Mouse (Mus musculus): Measurements from ENCODE around the gene Gm20388. TPM values are rescaled to one million over a fixed set of nuclear protein-coding genes. Genes with fewer than 3 reads are reported as not detected.

Gm20388 gene
- polyA plus RNA-seq, 1 experiment from 2014 or later: 7.4 TPM

DNA sequence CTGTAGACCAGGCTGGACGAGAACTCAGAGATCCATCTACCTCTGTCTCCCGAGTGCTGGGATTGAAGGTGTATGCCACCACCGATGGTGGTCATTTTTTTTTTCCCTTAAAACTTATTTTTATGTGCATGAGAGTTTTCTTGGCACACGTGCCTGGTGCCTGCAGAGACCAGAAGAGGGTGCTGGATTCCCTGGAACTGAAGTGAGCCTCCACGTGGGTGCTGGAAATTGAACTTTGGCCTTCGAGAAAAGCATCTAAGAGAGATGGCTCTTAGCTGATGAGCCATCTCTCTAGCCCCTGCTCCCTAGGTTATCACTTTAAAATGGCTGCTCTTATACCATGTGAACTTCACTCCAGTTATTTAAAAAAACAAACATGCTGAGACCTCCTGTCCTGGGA, 163.9 kb downstream of the Gm20388 start:
- Histone ChIP-seq H3K9ac (ENCODE audit: low read length) (no peak overlapping the region), H3K27ac (ENCODE audit: low read length) (no peak overlapping the region), H3K4me1 (ENCODE audit: control insufficient read depth, insufficient read depth, low read length) (peaks cover 22% of the 10 kb centered on the region), H3K4me2 (ENCODE audit: low read depth, low read length) (no peak overlapping the region), H3K9me3 (replicated peaks; ENCODE audit: control insufficient read depth, low read length) (no peaks in the 10 kb centered on the region), H3K4me3 (replicated peaks; ENCODE audit: low read length) (no peak overlapping the region), H3K27me3 (ENCODE audit: control insufficient read depth, insufficient read depth, low read length) (no peaks in the 10 kb centered on the region), H3K36me3 (ENCODE audit: control insufficient read depth, insufficient read depth, low read length) (no peaks in the 10 kb centered on the region)
- ATAC-seq (ENCODE audit: insufficient read depth, low FRiP score): no peak
- 70% methylated on average over 6 of the region's 6 CpGs for WGBS

DNA sequence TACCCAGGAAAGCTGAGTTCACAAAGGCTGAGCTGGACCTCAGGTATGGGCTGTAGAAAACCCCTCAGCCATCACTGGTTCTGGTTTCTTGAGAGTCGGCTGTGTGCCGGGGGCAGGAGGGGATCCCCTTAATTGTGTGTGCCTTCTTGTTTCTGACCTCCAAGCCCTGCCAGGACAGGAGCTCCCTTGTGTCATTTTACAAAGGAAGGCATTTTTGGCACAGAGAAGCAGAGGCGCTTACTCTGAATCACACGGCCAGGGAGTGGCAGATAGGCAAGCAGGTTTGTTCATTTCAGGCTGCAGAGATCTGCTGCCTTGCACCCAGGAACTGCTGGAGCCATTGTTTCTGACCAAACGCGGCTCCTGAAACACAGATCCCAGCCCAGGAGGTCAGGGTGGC, 164.7 kb downstream of the Gm20388 start:
- H3K27ac ChIP-seq (ENCODE audit: low read length): peak overlapping the region; percentile 69
- H3K9ac ChIP-seq (ENCODE audit: low read length): peak overlapping the region; percentile 38
- WGBS: 56% methylated on average over 6 of the region's 6 CpGs
- peaks cover 22% of the 10 kb centered on the region for H3K4me1 ChIP-seq (ENCODE audit: control insufficient read depth, insufficient read depth, low read length)
- H3K36me3 ChIP-seq (ENCODE audit: control insufficient read depth, insufficient read depth, low read length): no peaks in the 10 kb centered on the region
- no peak for ATAC-seq (ENCODE audit: insufficient read depth, low FRiP score)
- 0 out of 2 replicates have a peak overlapping the region, but pooled peaks have one; percentile 7 for H3K4me2 ChIP-seq (ENCODE audit: low read depth, low read length)
- no peak overlapping the region for H3K4me3 ChIP-seq (replicated peaks; ENCODE audit: low read length)
- H3K27me3 ChIP-seq (ENCODE audit: control insufficient read depth, insufficient read depth, low read length): no peaks in the 10 kb centered on the region
- H3K9me3 ChIP-seq (replicated peaks; ENCODE audit: control insufficient read depth, low read length): no peaks in the 10 kb centered on the region

DNA sequence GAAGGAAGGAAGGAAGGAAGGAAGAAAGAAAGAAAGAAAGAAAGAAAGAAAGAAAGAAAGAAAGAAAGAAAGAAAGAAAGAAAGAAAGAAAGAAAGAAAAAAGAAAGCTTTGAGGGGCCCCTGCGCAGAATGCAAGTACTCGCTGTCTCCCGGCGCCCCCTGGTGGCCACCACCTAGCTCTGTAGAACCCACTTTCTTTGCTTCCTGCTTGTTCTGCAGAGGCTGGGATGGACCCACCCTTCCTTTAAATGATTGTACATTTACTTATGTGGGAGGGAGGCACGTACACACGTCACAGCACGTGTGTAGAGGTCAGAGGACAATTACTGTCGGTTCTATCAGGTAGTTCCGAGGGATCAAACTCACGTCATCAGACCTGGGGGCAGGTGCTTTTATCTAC, 167.4 kb downstream of the Gm20388 start:
- Histone ChIP-seq H3K4me2 (ENCODE audit: low read depth, low read length) (no peak overlapping the region), H3K4me3 (replicated peaks; ENCODE audit: low read length) (no peak overlapping the region), H3K27me3 (ENCODE audit: control insufficient read depth, insufficient read depth, low read length) (no peaks in the 10 kb centered on the region), H3K4me1 (ENCODE audit: control insufficient read depth, insufficient read depth, low read length) (peaks cover 7% of the 10 kb centered on the region; the same call in 1 of the 2 replicates), H3K27ac (ENCODE audit: low read length) (no peak overlapping the region), H3K9ac (ENCODE audit: low read length) (peak overlapping the region; percentile 38; the same call in 1 of the 2 replicates), H3K36me3 (ENCODE audit: control insufficient read depth, insufficient read depth, low read length) (peaks cover 11% of the 10 kb centered on the region; the same call in 1 of the 2 replicates), H3K9me3 (replicated peaks; ENCODE audit: control insufficient read depth, low read length) (no peaks in the 10 kb centered on the region)
- ATAC-seq (ENCODE audit: insufficient read depth, low FRiP score): peak; percentile 85
- 10% methylated on average over 10 of the region's 10 CpGs for WGBS

DNA sequence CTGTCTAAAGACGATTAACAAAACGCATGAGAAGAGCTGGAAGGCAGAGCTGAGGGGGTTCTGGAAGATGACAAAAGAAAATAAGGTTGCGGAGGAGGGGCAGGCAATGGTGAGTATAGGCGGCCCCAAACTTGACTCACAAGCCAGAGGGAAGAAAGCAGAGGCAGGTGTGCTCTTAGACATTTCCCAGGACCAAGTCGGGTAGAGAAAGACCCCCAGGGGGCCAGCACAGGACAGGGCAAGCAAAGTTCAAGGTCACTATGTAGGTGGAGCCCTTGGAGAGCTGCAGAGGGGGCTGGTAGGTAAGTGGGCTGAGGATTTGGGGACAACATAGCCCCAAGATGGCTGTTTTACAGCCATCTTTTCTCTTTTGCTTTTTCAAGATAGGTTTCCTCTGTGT, 168.7 kb downstream of the Gm20388 start:
- ATAC-seq (ENCODE audit: insufficient read depth, low FRiP score): no peak
- 56% methylated on average over 5 of the region's 5 CpGs for WGBS
- H3K9ac ChIP-seq (ENCODE audit: low read length): no peak overlapping the region

DNA sequence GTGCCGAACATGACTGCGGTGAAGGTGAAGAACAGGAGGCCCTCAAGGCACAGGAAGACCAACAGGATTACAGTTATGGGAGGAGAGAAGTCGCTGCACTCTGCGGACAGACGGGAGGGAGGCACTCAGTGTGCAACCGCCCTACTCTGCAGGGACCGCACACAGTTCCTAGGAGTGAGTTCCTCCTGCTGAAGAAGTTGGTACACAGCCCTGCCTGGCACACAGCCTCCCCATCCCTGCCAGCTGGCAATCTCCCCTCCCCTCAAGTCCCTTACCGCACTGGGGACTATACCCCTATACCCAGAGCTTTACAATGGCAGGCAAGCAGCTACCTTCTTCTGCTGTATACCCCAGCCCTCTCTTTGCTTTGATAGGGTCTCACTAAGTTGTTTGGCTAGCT, 172.6 kb downstream of the Gm20388 start:
- Histone ChIP-seq H3K9me3 (replicated peaks; ENCODE audit: control insufficient read depth, low read length) (no peaks in the 10 kb centered on the region), H3K4me2 (ENCODE audit: low read depth, low read length) (no peak overlapping the region), H3K36me3 (ENCODE audit: control insufficient read depth, insufficient read depth, low read length) (peaks cover 29% of the 10 kb centered on the region), H3K9ac (ENCODE audit: low read length) (no peak overlapping the region), H3K27me3 (ENCODE audit: control insufficient read depth, insufficient read depth, low read length) (no peaks in the 10 kb centered on the region), H3K4me3 (replicated peaks; ENCODE audit: low read length) (no peak overlapping the region), H3K4me1 (ENCODE audit: control insufficient read depth, insufficient read depth, low read length) (no peaks in the 10 kb centered on the region), H3K27ac (ENCODE audit: low read length) (no peak overlapping the region)
- 94% methylated on average over 8 of the region's 8 CpGs for WGBS
- ATAC-seq (ENCODE audit: insufficient read depth, low FRiP score): no peak

More for the DNA sequence above, 168.7 kb downstream of the Gm20388 start:
- no peaks in the 10 kb centered on the region for H3K9me3 ChIP-seq (replicated peaks; ENCODE audit: control insufficient read depth, low read length)
- H3K4me2 ChIP-seq (ENCODE audit: low read depth, low read length): no peak overlapping the region
- no peaks in the 10 kb centered on the region for H3K27me3 ChIP-seq (ENCODE audit: control insufficient read depth, insufficient read depth, low read length)
- H3K4me3 ChIP-seq (replicated peaks; ENCODE audit: low read length): no peak overlapping the region
- 0 out of 2 replicates have a peak, but pooled peaks cover 6% of the 10 kb centered on the region for H3K4me1 ChIP-seq (ENCODE audit: control insufficient read depth, insufficient read depth, low read length)
- no peak overlapping the region for H3K27ac ChIP-seq (ENCODE audit: low read length)
- H3K36me3 ChIP-seq (ENCODE audit: control insufficient read depth, insufficient read depth, low read length): peaks cover 11% of the 10 kb centered on the region; the same call in 1 of the 2 replicates

DNA sequence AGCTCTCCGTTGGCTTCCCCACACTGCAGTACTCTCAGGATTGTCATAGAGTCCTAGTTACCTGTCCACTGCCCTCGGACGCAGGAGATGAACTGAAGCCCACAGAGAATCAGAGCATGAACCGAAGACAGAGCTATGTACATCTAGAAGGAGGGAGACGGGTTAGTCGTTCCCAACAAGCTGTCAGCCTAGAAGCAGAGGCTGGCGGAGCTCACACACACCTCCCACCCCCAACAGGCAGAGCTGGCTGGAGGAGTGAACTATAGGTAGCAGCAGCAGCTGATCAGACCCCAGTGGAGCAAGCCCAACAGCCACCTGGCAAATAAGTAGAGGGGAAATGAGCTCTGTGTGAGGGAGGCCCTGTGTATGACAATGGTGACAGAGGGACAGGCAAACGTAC, 174.1 kb downstream of the Gm20388 start:
- Histone ChIP-seq H3K36me3 (ENCODE audit: control insufficient read depth, insufficient read depth, low read length) (peaks cover 31% of the 10 kb centered on the region), H3K9ac (ENCODE audit: low read length) (no peak overlapping the region), H3K4me2 (ENCODE audit: low read depth, low read length) (no peak overlapping the region), H3K27ac (ENCODE audit: low read length) (no peak overlapping the region), H3K9me3 (replicated peaks; ENCODE audit: control insufficient read depth, low read length) (no peaks in the 10 kb centered on the region), H3K27me3 (ENCODE audit: control insufficient read depth, insufficient read depth, low read length) (no peaks in the 10 kb centered on the region), H3K4me3 (replicated peaks; ENCODE audit: low read length) (no peak overlapping the region), H3K4me1 (ENCODE audit: control insufficient read depth, insufficient read depth, low read length) (no peaks in the 10 kb centered on the region)
- no peak for ATAC-seq (ENCODE audit: insufficient read depth, low FRiP score)
- WGBS: 83% methylated on average over 8 of the region's 8 CpGs

DNA sequence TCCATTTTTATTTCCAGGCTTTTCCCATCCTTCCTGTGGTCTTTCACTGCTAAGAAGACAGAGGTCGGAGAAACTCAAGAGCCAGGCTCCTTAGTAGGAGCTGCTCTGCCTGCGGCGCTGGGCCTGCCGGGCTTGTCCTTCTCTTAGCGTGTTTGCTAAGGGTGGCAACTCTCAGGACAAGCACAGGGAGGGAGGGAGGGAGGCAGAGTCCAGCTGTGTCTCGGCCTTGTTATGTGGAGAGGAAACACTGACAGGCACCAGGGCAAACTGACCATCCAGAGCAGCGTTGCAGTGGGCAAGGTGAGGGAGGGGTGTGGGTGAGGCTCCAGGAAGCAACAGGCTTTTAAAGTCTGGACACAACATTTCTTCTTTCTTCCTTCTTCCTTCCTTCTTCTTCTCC, 178.9 kb downstream of the Gm20388 start:
- Histone ChIP-seq H3K4me1 (ENCODE audit: control insufficient read depth, insufficient read depth, low read length) (0 out of 2 replicates have a peak, but pooled peaks cover 3% of the 10 kb centered on the region), H3K9me3 (replicated peaks; ENCODE audit: control insufficient read depth, low read length) (no peaks in the 10 kb centered on the region), H3K27me3 (ENCODE audit: control insufficient read depth, insufficient read depth, low read length) (no peaks in the 10 kb centered on the region), H3K4me3 (replicated peaks; ENCODE audit: low read length) (no peak overlapping the region), H3K4me2 (ENCODE audit: low read depth, low read length) (no peak overlapping the region), H3K36me3 (ENCODE audit: control insufficient read depth, insufficient read depth, low read length) (peaks cover 26% of the 10 kb centered on the region), H3K9ac (ENCODE audit: low read length) (no peak overlapping the region), H3K27ac (ENCODE audit: low read length) (no peak overlapping the region; the same call in 1 of the 2 replicates)
- ATAC-seq (ENCODE audit: insufficient read depth, low FRiP score): peak; percentile 82
- 68% methylated on average over 7 of the region's 7 CpGs for WGBS

DNA sequence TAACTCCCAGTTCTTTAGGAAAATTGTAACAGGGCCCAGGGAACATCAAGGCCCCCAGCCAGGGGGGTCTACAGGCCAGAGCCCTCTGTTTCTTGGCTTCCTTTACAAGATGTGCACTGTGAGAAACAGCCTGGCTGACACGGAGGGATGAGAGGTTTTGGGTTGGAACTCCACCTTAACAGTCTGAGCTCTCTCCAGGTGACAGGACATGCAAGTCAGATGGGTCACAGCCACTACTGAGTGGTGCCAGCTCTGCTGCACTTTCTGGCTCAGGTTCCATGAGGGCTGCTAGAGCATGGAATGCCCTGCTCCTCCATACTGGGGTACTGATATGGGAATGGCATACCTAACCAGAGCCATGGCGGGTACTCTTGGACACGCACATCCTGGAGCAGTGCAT, 180.4 kb downstream of the Gm20388 start:
- no peak overlapping the region for H3K27ac ChIP-seq (ENCODE audit: low read length)
- H3K4me1 ChIP-seq (ENCODE audit: control insufficient read depth, insufficient read depth, low read length): peaks cover 7% of the 10 kb centered on the region; the same call in 1 of the 2 replicates
- H3K9ac ChIP-seq (ENCODE audit: low read length): no peak overlapping the region
- 97% methylated on average over 3 of the region's 3 CpGs for WGBS
- no peak overlapping the region for H3K4me3 ChIP-seq (replicated peaks; ENCODE audit: low read length)
- no peak overlapping the region for H3K4me2 ChIP-seq (ENCODE audit: low read depth, low read length)
- no peak for ATAC-seq (ENCODE audit: insufficient read depth, low FRiP score)
- peaks cover 19% of the 10 kb centered on the region for H3K36me3 ChIP-seq (ENCODE audit: control insufficient read depth, insufficient read depth, low read length)
- no peaks in the 10 kb centered on the region for H3K9me3 ChIP-seq (replicated peaks; ENCODE audit: control insufficient read depth, low read length)
- H3K27me3 ChIP-seq (ENCODE audit: control insufficient read depth, insufficient read depth, low read length): no peaks in the 10 kb centered on the region

DNA sequence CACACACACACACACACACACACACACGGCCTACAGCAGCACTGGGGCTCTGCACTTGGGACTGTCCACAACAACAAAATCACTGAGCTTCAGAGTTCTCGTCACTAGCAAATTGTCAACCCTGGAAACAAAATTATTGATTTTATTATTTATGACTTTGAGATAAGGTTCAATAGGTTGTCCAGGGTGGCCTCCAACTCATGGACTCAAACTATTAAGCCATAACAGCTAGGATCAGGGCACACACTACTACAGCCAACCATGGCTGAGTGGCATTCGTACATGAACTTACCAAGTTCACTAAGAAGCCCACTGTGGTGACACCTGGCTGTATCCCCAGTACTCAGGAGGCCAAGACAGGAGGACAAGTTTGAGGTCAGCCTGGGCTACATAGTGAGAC, 182.5 kb downstream of the Gm20388 start:
- Histone ChIP-seq H3K9me3 (replicated peaks; ENCODE audit: control insufficient read depth, low read length) (no peaks in the 10 kb centered on the region), H3K4me3 (replicated peaks; ENCODE audit: low read length) (no peak overlapping the region), H3K4me1 (ENCODE audit: control insufficient read depth, insufficient read depth, low read length) (peaks cover 7% of the 10 kb centered on the region; the same call in 1 of the 2 replicates), H3K27ac (ENCODE audit: low read length) (no peak overlapping the region), H3K9ac (ENCODE audit: low read length) (no peak overlapping the region), H3K36me3 (ENCODE audit: control insufficient read depth, insufficient read depth, low read length) (peaks cover 7% of the 10 kb centered on the region; the same call in 1 of the 2 replicates), H3K4me2 (ENCODE audit: low read depth, low read length) (no peak overlapping the region), H3K27me3 (ENCODE audit: control insufficient read depth, insufficient read depth, low read length) (no peaks in the 10 kb centered on the region)
- ATAC-seq (ENCODE audit: insufficient read depth, low FRiP score): no peak
- WGBS: 81% methylated on average over 3 of the region's 3 CpGs
